Mouse (Mus musculus): ENCODE data around the gene Svs2.

DNA sequence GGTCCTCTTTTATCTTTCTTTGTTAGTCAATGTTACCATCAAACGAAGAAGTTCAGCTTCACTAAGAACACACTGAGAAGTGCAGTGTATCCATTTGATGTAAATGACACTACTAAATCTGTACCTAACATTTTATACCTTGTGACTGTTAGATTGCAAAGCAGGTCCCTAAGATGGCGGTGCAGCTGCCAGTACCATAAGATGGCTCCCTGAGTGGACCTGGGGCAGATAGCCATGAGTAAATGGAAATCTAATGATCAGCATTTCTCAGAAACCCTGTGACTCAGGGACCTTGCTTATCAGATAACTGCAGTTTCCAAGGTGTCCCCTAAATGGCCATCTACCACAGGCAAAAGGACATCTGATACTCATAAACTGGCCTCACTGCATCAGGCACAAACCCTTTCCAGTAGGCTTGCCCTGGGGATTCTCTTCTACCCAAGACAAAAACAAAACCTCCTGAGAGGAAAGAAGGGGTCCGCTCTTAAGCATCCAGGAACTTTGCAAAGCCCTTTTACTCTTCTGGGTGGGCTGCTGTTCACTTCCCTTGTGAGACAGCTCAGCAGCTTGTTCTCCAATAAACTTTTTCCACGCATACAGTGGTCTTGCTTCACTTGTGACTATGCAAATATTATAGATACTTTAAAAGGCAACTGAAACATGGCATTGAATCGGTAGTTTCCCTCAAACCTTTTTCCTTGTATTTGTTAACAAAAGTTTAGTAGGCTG is 42.1 kb downstream of the Svs2 start:
- no peak for TF ChIP-seq CTCF (IDR thresholded peaks at IDR 0.05; ENCODE audit: low read depth, low read length)
- TF ChIP-seq POLR2A (IDR thresholded peaks at IDR 0.05; ENCODE audit: extremely low read depth, insufficient read depth, low read length) = no peak
